Comparison of ENCODE assay signal across 17 mouse cellular contexts in genomic region chr3:68189100-68189499, GRCm38 (mm10).
"Had no signal": no experiment of that assay in that cellular context is flagged by ENCODE, and none has a peak within 500 bp of the region (broad histone marks: within the 10 kb centered on the region; RNA-seq: fewer than 3 reads in every experiment).

No protein-coding gene starts in this region.

- DNase-seq: liver, embryonic 13.5 days; liver, postnatal 0 days; lung, adult 2 months; lung, postnatal 36 days; right cerebral cortex, postnatal 14 days; thymus, adult 18-20 months; thymus, postnatal 14 days; thymus, postnatal 36 days had no signal

- H3K4me2 ChIP-seq: liver, embryonic 13.5 days; liver, embryonic 15.5 days; midbrain, embryonic 12.5 days; midbrain, embryonic 15.5 days; neural tube, embryonic 12.5 days; stomach, embryonic 15.5 days had no signal

- H3K27me3 ChIP-seq: liver, embryonic 13.5 days; liver, embryonic 15.5 days; megakaryocyte, embryonic 14.5 days; midbrain, embryonic 12.5 days; midbrain, embryonic 15.5 days; neural tube, embryonic 12.5 days; stomach, embryonic 15.5 days had no signal

- H3K36me3 ChIP-seq: liver, embryonic 13.5 days; liver, embryonic 15.5 days; midbrain, embryonic 12.5 days; midbrain, embryonic 15.5 days; neural tube, embryonic 12.5 days; stomach, embryonic 15.5 days had no signal

- H3K27ac ChIP-seq: liver, embryonic 13.5 days; liver, embryonic 15.5 days; macrophage; midbrain, embryonic 12.5 days; midbrain, embryonic 15.5 days; neural tube, embryonic 12.5 days; stomach, embryonic 15.5 days; stomach, postnatal 0 days had no signal

- H3K9me3 ChIP-seq: liver, embryonic 13.5 days; liver, embryonic 15.5 days; megakaryocyte, embryonic 14.5 days; midbrain, embryonic 12.5 days; midbrain, embryonic 15.5 days; neural tube, embryonic 12.5 days; stomach, embryonic 15.5 days had no signal

- H3K9ac ChIP-seq: liver, embryonic 13.5 days; liver, embryonic 15.5 days; liver, postnatal 0 days; midbrain, embryonic 12.5 days; midbrain, embryonic 15.5 days; neural tube, embryonic 12.5 days; stomach, embryonic 15.5 days had no signal

- H3K4me3 ChIP-seq: liver, embryonic 13.5 days; liver, embryonic 15.5 days; megakaryocyte, embryonic 14.5 days; midbrain, embryonic 12.5 days; midbrain, embryonic 15.5 days; neural tube, embryonic 12.5 days; stomach, embryonic 15.5 days had no signal

- ATAC-seq: liver, postnatal 0 days; lung, postnatal 0 days; midbrain, embryonic 15.5 days had no signal

- H3K4me1 ChIP-seq: liver, embryonic 13.5 days; liver, embryonic 15.5 days; midbrain, embryonic 12.5 days; midbrain, embryonic 15.5 days; neural tube, embryonic 12.5 days; stomach, embryonic 15.5 days had no signal
